Mouse (Mus musculus) lung, embryonic 16.5 days (tissue): Measurements from ENCODE around the gene Rgs19. TPM values are rescaled to one million over a fixed set of nuclear protein-coding genes. Genes with fewer than 3 reads are reported as not detected.

Experiments
- ATAC-seq: fragments of 200-750 bp; cut with Nextera tagmentation; 2 replicates; pipeline ENCODE4 v1.8.0; 2017; ENCODE audit warnings: low read depth, mild to moderate bottlenecking, moderate library complexity
- H3K27ac ChIP-seq: fragments of 300-500 bp; sonication (generic); 2 replicates; pipeline ENCODE4 v1.5.1; 2014; ENCODE audit warnings: mild to moderate bottlenecking, control low read depth, low read length
- H3K27me3 ChIP-seq: fragments of 300-500 bp; sonication (generic); 2 replicates; pipeline ENCODE4 v1.6.1; 2014; ENCODE audit warnings: low read depth, low read length, mixed read lengths; ENCODE audit not compliant: control insufficient read depth, insufficient read depth
- H3K36me3 ChIP-seq: fragments of 300-500 bp; sonication (generic); 2 replicates; pipeline ENCODE4 v1.6.1; 2014; ENCODE audit warnings: low read length; ENCODE audit not compliant: control insufficient read depth, insufficient read depth
- H3K4me1 ChIP-seq: fragments of 300-500 bp; sonication (generic); replicated peaks from 2 replicates; pipeline ENCODE4 v1.6.1; 2014; ENCODE audit warnings: low read length, mixed read lengths; ENCODE audit not compliant: control insufficient read depth, insufficient read depth
- H3K4me2 ChIP-seq: fragments of 300-500 bp; sonication (generic); 2 replicates; pipeline ENCODE4 v1.6.1; 2014; ENCODE audit warnings: low read depth, low read length, control low read depth
- H3K4me3 ChIP-seq: fragments of 300-500 bp; sonication (generic); 2 replicates; pipeline ENCODE4 v1.5.1; 2014; ENCODE audit warnings: mild to moderate bottlenecking, low read length, control low read depth
- H3K9ac ChIP-seq: fragments of 300-500 bp; sonication (generic); 2 replicates; pipeline ENCODE4 v1.6.1; 2014; ENCODE audit warnings: low read length, control low read depth
- H3K9me3 ChIP-seq: fragments of 300-500 bp; sonication (generic); 2 replicates; pipeline ENCODE4 v1.6.1; 2016; ENCODE audit warnings: low read length; ENCODE audit not compliant: control insufficient read depth
- WGBS: fragments of 180-500 bp; shearing (Covaris S2); extraction: QIAGEN DNeasy Blood & Tissue Kit; methylation state at CpG from one replicate; pipeline ENCODE4 v1.1.7; 2014; 5-methylcytosine and 5-hydroxymethylcytosine counted together
- polyA plus RNA-seq: library from polyadenylated mRNA; unstranded; fragments of >200 nt; fragmentation: Nextera tagmentation; extraction: Ambion mirVana; gene quantifications from 2 replicates; pipeline ENCODE4 v1.2.1, GENCODE M21; 2015

Gene Rgs19
- polyA plus RNA-seq, 1 experiment from 2014 or later = 63.4 TPM

DNA sequence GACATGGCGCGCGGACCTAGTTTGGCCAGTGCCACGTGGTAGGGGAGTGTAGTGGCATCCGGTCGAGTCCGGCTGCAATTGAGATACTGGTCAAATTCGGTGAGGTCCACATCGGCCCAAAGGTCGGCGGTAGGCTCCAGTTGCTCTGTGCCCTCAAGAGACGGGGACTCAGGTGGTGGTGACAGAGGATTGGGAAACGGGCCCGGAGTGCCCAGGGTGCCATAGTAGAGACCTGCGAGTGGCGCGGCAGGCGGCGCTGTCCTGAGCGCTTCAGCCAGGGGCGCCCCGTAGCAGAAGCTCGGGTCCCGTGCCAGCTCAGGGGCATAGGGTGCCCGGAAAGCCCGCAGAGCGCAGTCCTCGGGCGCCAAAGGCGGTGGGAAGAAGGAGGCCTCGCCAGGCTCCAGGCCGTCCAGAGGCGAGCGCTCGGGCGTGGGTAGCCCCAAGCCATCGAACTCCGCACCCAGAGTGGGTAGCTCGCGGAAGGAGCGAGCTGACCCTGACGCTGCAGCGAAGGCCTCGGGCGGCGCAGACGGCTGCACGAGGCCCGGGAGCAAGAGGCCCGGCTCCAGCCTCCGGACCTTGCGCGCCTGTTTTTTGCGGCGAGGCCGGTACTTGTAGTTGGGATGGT lies 23.4 kb downstream of the Rgs19 start:
- H3K4me1 ChIP-seq = peaks cover 17% of the 10 kb centered on the region; the same call in 1 of the 2 replicates
- H3K27me3 ChIP-seq = peaks cover 46% of the 10 kb centered on the region
- H3K36me3 ChIP-seq = no peaks in the 10 kb centered on the region
- peak overlapping the region; percentile 56 for H3K27ac ChIP-seq
- H3K9me3 ChIP-seq = no peaks in the 10 kb centered on the region
- peak; percentile 41 for ATAC-seq
- H3K4me2 ChIP-seq = peak overlapping the region; percentile 72
- 2% methylated on average over 56 of the region's 56 CpGs for WGBS
- peak overlapping the region; percentile 57 for H3K4me3 ChIP-seq
- peak overlapping the region; percentile 74 for H3K9ac ChIP-seq

DNA sequence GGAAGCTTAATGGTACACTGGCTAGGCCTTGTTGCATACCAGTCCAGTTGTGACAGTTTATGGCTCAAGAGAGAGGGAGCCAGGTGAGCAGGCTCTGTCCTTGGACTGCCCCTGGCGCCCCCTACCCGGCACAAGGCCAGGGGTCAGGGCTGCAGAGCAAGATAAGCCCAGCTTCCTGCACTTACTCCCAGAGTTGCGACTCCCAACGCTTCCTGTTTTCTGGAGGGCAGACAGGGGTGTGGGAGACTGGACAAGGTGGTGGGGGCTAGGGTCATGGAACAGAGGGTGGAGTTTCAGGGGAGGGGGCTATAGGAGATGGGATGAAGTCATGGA lies 30.5 kb downstream of the Rgs19 start:
- 9% methylated on average over 4 of the region's 4 CpGs for WGBS
- Histone ChIP-seq H3K27me3 (no peaks in the 10 kb centered on the region), H3K27ac (peak overlapping the region; percentile 86), H3K9me3 (no peaks in the 10 kb centered on the region), H3K9ac (no peak overlapping the region), H3K4me1 (peaks cover 3% of the 10 kb centered on the region), H3K4me2 (no peak overlapping the region), H3K4me3 (no peak overlapping the region), H3K36me3 (no peaks in the 10 kb centered on the region)
- ATAC-seq = peak; percentile 70

DNA sequence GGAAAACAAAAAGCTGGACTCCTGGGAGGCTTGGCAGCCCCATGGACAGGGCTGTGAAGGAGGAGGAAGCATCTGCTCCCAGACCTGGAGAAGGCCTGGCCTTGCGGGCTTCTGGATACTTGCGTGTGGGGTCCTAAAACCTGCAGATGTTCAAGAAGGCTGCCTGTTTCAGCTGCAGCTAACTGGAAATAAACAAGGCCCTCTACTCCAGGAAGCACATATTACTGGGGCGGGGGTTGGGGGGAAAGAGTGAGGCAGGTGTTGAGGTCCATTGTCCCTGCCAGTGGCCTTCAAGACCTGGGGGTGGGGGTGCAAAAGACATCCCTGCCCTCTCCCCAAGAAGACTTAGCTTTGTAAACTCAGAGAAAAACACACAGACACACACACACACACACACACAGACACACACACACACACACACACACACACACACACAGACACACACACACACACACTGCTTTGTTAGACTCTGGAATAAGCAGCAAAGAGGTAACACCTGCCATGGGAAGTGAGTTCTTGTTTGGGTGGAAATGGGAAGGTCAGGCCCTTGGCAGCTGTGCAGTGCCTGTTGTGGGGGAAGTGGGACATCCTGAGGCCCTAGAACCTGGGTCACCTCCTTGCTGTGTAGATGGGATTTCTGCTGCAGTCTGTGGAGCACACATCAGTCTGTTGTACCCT lies 31.0 kb downstream of the Rgs19 start:
- Histone ChIP-seq H3K27me3 (no peaks in the 10 kb centered on the region), H3K36me3 (no peaks in the 10 kb centered on the region), H3K4me3 (no peak overlapping the region), H3K4me2 (no peak overlapping the region), H3K9ac (no peak overlapping the region), H3K4me1 (peaks cover 3% of the 10 kb centered on the region), H3K27ac (peak overlapping the region; percentile 86), H3K9me3 (no peaks in the 10 kb centered on the region)
- ATAC-seq = peak; percentile 51
- WGBS = 79% methylated on average over 3 of the region's 3 CpGs

DNA sequence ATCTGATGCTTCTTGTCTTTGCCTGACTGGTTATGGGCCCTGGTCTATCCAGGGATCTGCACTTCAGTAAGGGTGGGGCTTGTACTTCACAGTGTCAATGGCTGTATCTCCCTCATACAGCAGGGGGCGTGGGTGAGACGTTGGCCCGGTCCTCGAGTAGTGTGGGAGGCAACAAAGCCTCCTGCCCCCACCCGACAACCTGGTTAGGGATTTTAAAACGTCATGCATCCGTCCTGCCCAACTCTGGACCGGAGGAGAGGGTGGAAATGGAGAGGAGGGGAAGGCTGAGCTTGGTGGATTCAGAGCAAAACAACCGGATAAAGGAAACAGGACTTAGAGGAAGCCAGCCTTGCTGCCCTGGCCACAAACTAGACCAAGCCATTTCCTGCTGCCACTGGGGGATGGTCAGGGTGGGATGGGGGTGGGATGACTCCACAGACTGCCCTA lies 34.1 kb downstream of the Rgs19 start:
- H3K9me3 ChIP-seq = no peaks in the 10 kb centered on the region
- no peak overlapping the region for H3K4me2 ChIP-seq
- peaks cover 11% of the 10 kb centered on the region for H3K36me3 ChIP-seq
- H3K4me3 ChIP-seq = no peak overlapping the region
- H3K27ac ChIP-seq = peak overlapping the region; percentile 11; the same call in 1 of the 2 replicates
- peak; percentile 86 for ATAC-seq
- H3K4me1 ChIP-seq = peaks cover 3% of the 10 kb centered on the region
- no peaks in the 10 kb centered on the region for H3K27me3 ChIP-seq
- H3K9ac ChIP-seq = no peak overlapping the region; the same call in 1 of the 2 replicates
- 8% methylated on average over 9 of the region's 9 CpGs for WGBS

DNA sequence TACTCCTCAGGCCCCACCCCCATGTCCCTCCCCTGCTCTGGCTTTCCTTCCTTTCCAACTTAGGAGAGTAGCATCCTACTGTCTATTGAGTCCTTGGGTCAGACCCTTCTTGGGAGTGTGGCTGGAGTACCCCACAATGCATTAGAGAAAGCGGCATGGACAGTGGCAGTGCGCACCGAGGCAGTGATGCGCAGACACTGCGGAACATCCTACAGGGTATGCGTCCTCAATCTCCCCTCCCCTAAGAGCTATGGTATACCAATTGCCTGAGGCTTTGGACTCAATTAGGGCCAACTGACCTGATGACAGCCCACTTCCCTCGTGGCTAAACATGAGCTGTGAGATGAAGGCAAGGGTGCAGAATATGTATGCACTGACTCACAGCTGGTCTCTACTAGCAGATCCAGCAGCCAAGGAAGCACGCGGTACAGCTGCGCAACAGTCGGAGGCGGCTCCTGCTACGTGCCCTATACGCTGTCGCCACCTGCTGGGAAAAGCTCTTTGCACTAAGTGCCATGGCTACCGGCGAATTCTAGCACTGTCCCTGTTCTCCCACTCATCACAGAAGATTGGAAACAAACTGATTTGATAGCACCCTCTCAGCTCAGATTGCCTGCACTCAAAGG lies 34.7 kb downstream of the Rgs19 start:
- Histone ChIP-seq H3K4me3 (no peak overlapping the region), H3K27ac (peak overlapping the region; percentile 11; the same call in 1 of the 2 replicates), H3K36me3 (peaks cover 13% of the 10 kb centered on the region), H3K4me2 (no peak overlapping the region), H3K9me3 (no peaks in the 10 kb centered on the region), H3K9ac (no peak overlapping the region), H3K4me1 (peaks cover 3% of the 10 kb centered on the region), H3K27me3 (no peaks in the 10 kb centered on the region)
- 41% methylated on average over 17 of the region's 17 CpGs for WGBS
- peak; percentile 21; the same call in 1 of the 2 replicates for ATAC-seq

DNA sequence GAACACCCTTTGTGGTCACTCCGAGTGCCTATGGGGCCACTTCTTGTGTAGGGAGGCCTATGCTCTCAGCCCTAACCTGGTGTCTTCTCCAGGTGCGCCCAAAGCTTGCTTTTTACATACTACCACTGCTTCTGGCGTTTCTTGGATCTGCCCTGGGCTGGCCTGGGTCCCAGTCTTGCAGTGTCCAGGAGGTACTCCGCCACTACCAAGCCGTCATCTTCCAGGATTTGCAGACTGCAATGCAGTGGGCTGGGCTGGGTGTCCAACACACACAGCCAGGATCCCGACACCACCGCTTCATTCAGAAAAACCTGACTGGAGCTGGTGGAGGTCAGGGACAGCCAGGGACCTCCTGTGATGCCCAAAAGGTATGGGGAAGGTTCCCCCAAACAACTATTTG lies 35.2 kb downstream of the Rgs19 start:
- peaks cover 14% of the 10 kb centered on the region for H3K36me3 ChIP-seq
- no peak for ATAC-seq
- H3K4me3 ChIP-seq = no peak overlapping the region
- no peak overlapping the region for H3K27ac ChIP-seq
- no peak overlapping the region for H3K4me2 ChIP-seq
- H3K27me3 ChIP-seq = no peaks in the 10 kb centered on the region
- 83% methylated on average over 7 of the region's 7 CpGs for WGBS
- no peak overlapping the region for H3K9ac ChIP-seq
- H3K9me3 ChIP-seq = no peaks in the 10 kb centered on the region
- peaks cover 3% of the 10 kb centered on the region for H3K4me1 ChIP-seq

DNA sequence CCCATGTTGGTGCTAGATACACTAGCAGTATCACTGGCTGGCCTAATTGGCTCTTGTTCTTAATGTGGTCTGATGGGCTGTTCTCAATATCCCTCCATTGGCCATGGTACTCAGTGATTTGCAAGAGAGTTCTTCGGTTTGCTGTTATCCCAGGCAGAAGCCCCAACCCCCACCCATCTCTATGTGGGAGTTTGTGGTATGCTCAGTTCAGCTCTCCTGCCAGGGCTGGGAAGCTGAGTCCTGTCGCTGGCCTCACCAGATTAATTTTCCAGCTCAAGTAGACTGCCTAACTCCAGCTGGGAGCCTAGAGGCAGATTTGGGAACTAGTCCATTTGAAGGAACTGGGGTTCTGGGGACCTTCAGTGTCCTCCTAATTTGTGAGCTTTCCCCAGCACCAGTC lies 36.3 kb downstream of the Rgs19 start:
- WGBS = 56% methylated on average over 2 of the region's 2 CpGs
- H3K9me3 ChIP-seq = no peaks in the 10 kb centered on the region
- no peaks in the 10 kb centered on the region for H3K27me3 ChIP-seq
- H3K4me1 ChIP-seq = peaks cover 3% of the 10 kb centered on the region
- no peak overlapping the region for H3K4me2 ChIP-seq
- no peak overlapping the region for H3K27ac ChIP-seq
- H3K36me3 ChIP-seq = peaks cover 19% of the 10 kb centered on the region
- H3K4me3 ChIP-seq = no peak overlapping the region
- no peak for ATAC-seq
- no peak overlapping the region for H3K9ac ChIP-seq

DNA sequence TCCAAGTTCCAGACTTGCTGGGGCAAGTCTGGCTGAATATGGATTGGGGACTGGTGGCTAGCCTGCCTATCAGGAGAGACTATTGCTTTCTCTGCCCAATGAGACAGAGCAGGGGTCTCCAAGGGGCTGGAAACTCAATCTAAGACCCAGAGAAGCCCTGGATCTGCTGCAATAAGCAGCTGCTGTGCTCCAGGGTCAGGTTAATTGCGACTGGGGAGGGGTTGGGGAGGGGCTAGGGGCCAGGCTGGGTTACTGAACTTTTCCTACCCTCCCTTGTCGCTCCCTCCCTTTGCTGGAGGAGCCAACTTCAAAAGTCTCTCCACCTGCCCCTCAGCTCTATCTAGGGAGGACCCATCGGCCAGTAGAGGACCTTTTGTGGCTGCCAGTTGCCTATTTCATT lies 37.0 kb downstream of the Rgs19 start, which contains the start of gene Gm29797:
Gene Gm29797, plus strand, starts transcription at position 301 of the 400 bp plus-strand sequence.
- peaks cover 3% of the 10 kb centered on the region for H3K4me1 ChIP-seq
- no peak within 1 kb of the TSS for H3K9ac ChIP-seq
- no peak within 1 kb of the TSS for H3K27ac ChIP-seq
- H3K36me3 ChIP-seq = peaks cover 20% of the 10 kb centered on the region
- 83% methylated on average over 3 of the region's 3 CpGs for WGBS
- H3K27me3 ChIP-seq = no peaks in the 10 kb centered on the region
- no peak within 1 kb of the TSS for H3K4me2 ChIP-seq
- no peak for ATAC-seq
- no peak within 1 kb of the TSS for H3K4me3 ChIP-seq
- H3K9me3 ChIP-seq = no peaks in the 10 kb centered on the region

DNA sequence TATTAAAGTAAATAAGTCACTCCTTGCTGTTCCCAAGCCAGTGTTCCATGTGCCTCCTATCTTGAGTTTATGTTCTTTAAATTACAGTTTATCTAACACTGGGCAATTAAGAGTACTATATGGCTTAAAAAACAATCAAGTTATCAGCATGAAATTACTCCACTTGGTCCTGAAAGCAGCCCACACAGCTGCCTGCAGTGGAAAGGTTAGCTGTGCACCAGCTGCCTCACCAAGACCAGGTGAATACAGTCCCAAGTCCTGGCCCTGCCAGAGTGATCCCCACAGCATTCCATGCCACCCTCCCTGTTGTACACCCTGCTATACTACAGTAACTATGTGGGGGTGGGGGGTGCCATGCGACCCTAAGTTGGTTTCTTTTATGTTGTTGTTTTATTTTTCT lies 40.3 kb downstream of the Rgs19 start:
- Histone ChIP-seq H3K4me3 (no peak overlapping the region), H3K4me1 (no peaks in the 10 kb centered on the region), H3K27me3 (no peaks in the 10 kb centered on the region), H3K9ac (no peak overlapping the region), H3K36me3 (peaks cover 41% of the 10 kb centered on the region), H3K27ac (no peak overlapping the region), H3K9me3 (no peaks in the 10 kb centered on the region), H3K4me2 (no peak overlapping the region)
- 87% methylated on average over 1 of the region's 1 CpGs for WGBS
- no peak for ATAC-seq
